Mouse (Mus musculus): ENCODE results near the gene Lss.
A peak's percentile ranks its signal among the peaks of the same experiment; 100 is the strongest.

The Lss gene

DNA sequence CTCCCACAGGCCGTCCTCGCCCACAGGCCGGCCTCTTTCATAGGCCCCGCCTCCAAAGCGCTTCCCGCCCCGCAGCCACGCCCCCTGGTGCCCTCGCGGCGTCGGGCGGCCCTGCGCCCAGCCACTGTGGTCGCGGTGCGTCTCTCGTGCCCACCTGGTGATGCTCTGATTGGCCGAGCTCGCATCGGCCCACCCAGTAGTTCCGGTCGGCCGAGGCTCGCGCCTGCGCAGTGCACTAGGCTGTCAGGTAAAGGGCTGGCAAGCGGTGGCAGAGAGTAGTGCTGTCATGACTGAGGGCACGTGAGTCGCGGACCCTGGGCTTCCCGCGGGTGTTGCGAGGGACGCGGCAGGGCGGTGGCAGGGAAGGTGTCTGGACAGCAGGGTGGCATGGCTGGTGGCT, at the start of gene Lss:
TSS of gene Lss (plus strand) at position 214 of the 400 bp plus-strand sequence.
- peak; percentile 98 for DNase-seq

DNA sequence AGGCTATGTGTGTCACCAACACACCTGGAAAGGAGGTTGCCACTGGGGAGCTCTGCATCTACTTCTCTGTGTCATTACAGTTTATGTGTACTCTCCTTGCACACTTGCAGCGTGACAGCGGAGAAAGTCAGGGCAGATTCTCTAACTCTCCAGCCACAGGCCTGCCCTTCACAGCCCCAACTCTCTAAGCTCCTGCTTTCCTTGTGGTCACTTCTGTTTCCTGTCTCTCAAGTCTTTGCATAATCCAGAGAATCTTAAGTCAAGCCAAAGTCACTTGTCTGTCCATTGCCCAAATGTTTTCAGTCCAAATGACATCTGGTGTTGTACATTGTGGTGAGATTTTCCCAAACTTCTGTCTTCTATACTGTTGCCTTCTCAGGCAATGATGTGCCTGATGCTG, 45.1 kb upstream of the Lss start:
- DNase-seq, result no peak

DNA sequence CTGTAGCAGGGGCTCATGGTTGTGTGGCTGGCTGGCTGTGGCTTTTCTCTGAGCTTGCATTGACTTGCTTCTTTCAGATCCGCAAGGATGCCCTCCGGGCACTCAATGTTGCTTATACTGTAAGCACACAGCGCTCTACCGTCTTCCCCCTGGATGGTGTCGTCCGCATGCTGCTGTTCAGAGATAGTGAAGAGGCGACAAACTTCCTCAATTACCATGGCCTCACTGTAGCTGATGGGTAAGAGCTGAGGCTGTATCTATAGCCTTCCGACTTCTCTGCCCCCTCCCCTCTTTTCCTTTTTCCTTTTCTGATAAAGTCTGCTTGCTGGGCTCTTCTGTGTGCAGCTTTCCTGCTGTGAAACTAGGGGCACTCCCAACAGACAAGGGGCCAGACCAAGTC, 43.1 kb upstream of the Lss start:
- no peak for DNase-seq

GRCm38 (mm10) chr10:76489205-76489604, 42.2 kb upstream of the Lss start:
- DNase-seq, result no peak

DNA sequence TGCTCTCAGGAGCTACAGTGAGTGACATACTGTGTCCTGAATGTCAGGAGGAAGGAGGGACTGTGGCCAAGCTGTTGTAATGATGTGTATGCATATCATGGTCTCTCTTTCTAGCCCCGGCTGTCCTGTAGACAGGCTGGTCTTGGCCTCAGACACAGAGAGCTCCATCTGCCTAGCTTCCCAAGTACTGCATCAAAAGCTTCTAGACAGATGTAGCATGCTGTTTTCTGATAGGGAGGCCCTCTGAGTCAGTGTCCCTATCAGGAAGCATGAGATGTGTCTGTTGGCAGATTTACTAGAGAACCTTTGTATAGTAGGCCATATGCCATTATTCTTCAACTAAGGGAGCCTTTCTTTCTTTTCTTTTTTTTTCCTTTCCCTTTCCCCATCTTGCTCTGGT, 37.9 kb upstream of the Lss start:
- DNase-seq, result no peak

DNA sequence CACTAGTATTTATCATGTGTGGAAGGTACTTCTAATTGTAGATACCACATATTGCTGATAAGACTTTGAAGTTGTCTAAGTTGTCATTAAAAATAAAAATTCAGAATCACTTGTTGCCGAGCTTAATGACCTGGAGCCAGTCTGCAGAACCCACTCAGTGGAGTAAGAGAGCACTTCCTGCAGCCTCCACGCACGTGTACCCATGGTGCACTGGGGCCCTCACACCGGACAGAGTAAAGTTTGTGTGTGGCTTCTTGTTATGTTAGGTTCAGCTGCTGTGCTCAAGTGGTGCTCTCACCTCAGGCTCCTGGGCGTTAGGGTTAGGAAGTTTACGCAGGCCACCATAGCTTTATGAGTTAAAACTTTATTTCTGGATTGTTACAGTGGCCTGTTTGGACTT, 35.9 kb upstream of the Lss start:
- DNase-seq, result no peak

- no peak for DNase-seq
These were observed 35.0 kb upstream of the Lss start for GRCm38 (mm10) chr10:76496366-76496765.

- DNase-seq, result no peak
These were observed 33.9 kb upstream of the Lss start for GRCm38 (mm10) chr10:76497522-76497921.

DNA sequence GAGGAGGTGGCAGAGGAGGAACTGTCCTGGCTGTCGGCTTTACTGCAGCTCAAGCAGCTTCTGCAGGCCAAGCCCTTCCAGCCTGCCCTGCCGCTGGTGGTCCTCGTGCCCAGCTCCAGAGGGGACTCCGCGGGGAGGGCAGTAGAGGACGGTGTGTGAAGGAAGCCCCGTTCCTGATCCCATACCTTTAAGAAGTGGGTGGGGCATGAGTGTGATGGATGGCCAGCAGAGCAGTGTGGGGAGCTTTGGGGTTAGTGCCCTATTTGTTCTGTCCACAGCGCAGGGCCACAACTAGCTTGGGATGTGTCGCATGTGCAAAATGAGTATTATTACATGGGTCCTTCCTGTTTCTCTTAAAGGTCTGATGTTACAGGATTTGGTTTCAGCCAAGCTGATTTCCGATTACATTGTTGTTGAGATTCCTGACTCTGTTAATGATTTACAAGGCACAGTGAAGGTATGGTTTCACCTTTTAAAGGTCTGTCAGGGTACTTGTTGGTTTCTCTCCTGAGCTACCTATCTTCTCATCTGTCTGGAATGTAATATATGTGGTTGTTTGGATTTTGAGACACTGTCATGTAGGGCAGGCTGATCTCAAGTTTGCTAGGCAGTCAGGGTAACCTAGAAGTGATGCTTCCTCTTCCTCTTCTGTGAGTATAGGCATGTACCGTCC, 27.0 kb upstream of the Lss start:
- DNase-seq, result no peak

DNA sequence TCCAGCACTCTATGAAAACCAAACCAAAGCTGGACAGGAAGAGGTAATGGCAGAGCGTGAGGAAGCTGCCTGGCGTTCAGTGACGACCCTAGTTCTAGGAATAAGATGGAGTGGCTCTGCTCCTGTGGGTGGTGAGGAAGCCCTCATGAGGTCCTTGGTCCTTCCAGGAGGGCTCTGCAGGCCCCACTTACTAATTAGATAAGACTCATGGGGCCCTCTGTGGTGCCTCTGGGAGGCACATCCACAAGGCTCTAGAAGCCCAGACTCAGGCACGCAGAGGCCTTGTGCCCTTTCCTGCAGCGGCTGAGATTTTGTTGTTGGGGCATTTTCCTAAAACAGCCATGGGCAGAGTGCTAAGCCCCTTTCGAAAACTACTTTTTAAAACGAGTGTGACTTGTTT, 25.5 kb upstream of the Lss start:
- no peak for DNase-seq

GRCm38 (mm10) chr10:76512965-76513583, 18.3 kb upstream of the Lss start:
- peak; percentile 86 for DNase-seq

DNA sequence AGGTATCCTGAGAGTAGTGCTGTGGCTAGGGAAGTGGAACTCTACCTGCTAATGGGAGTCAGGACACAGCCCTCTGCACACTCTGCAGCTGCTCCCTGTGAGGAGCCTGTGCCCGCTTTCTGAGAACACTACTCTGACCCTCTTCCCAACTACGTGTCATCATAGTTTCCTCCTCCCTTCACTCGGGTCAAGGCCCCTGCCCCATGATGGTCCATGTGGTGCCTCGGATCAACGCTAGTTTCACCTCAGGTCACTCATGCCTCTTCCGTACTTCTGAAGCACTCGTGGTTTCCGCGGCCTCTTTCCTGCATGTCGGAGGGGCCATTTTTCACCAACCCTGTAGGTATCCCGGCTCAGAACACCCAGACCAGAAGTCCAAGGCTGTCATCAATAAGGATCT, 466 bp upstream of the Lss start:
- no peak for DNase-seq

- no peak for DNase-seq
These were observed 440 bp downstream of the Lss start for GRCm38 (mm10) chr10:76531828-76532227.

- no peak for DNase-seq
These were observed 4.1 kb downstream of the Lss start for GRCm38 (mm10) chr10:76535526-76535925.

GRCm38 (mm10) chr10:76537619-76538018, 6.2 kb downstream of the Lss start:
- DNase-seq, result no peak

- no peak for DNase-seq
These were observed 10.1 kb downstream of the Lss start for GRCm38 (mm10) chr10:76541336-76542085.

DNA sequence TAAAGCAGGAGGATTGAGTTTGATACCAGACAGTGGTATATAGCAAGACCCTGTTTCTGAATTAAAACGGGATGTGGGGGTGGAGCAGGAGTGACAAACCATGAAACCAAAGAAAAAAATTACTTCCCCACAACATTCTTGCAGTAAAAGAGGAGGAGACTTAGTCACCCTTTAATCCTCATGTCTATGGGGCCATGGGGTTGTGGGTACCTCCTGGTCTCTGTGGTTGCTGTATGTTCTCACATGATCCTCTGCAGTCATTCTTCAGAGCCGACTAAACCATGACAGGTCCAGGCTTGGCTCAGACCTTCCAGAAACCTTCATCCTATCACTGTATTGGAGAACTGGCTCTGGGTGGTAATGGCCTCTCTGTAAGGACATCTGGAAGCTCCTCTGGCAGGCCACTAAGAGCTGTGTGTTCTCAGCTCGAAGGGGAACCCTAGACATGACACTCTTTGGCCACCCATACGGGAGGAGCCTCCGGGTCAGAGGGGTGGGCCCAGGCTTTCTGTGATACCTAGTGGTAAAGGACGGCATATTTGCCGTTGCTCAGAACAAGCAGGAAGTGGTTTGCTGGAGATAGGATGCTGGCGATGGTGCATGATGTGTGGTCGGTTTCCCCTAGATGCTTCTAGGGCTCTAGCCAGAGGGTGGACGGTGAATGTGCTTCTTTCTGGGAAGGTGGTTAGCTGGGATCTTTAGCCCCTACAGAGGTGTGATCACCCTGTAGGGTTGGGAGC, 11.4 kb downstream of the Lss start:
- DNase-seq, result no peak

DNA sequence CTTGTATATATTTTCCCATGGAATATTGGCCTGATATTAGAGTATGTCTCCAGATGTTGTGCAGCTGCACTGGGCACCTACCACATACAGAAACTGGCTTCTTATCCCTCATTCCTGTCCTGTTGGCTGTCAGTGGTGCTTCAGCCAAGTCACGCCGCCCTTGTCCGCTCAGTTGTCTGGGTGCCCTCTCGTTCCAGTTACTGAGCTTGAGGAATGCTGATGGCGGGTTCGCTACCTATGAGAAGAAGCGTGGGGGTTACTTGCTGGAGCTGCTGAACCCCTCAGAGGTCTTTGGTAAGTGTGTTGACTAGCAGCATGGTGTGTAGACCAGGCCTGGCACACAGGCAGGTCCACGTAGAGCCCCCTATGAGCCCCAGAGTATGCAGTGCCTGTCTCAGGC, 15.2 kb downstream of the Lss start:
- DNase-seq, result no peak

DNA sequence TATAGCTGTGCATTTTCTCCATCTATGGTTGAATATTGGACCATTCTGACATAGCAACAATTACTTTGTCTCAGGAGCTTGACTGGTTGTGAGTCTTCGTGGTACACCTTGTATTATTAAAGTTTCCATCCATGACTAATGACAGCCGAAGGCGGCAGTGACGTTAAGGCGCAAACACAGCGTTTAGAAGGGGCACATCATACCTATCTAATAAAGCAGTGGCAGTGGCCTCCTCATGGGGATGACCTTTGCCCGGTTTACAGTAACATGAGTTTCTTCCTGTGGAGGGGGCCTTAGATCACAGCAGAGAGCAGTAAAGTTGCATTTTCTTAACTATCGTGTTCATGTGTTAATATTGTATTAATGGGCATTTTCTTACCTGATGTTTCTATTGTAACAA, 16.8 kb downstream of the Lss start:
- no peak for DNase-seq

DNA sequence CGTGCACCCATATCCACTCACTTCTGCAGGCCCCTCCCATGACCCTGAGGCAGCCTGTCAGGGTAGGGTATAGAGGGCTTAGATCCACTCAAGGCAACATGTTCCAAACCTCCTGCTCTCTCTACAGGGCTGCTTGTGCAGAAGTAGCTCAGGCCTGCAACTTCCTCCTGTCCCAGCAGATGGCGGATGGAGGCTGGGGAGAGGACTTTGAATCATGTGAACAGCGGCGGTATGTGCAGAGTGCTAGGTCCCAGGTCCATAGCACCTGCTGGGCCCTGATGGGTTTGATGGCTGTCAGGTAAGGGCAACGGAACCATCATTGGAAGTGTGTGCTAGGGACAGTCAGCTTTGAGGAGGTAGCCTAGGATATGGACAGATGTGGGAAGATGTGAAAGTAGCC, 19.1 kb downstream of the Lss start:
- no peak for DNase-seq

DNA sequence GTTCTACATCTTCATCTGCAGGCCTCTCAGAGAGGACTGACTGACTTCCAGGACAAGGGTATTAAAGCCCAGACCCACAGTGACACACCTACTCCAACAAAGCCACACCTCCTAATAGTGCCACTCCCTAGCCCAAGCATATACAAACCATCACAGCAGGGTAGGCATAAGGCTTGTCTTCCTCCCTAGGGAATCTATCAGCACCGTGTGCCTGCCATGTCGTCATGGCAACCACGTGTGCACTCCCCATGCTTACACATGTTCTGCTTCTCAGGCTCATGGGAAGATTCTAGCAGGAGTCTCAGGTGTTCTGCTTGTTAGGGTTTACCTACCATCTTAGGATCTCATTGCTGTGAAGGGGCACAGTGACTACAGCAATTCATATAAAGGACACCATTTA, 20.2 kb downstream of the Lss start:
- no peak for DNase-seq

DNA sequence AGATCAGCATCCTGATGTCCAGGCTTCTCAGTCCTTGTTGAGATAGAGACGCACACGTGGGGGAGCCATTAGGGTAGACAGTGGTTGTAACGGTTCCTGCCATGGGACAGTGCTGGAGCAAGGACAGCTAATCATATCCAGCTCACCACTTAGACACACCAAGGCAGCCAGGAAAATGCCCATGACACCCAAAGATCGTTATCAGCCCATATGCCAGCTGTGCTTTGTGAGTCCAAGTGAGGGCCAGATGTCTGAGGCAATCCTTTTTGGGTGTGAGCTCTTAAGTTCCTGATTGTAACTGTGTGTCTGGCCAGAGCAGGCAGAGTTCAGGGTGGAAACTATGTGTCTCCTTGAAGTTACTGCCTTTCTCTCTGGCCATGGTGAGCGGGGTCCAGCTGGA, 22.7 kb downstream of the Lss start:
- DNase-seq, result no peak

DNA sequence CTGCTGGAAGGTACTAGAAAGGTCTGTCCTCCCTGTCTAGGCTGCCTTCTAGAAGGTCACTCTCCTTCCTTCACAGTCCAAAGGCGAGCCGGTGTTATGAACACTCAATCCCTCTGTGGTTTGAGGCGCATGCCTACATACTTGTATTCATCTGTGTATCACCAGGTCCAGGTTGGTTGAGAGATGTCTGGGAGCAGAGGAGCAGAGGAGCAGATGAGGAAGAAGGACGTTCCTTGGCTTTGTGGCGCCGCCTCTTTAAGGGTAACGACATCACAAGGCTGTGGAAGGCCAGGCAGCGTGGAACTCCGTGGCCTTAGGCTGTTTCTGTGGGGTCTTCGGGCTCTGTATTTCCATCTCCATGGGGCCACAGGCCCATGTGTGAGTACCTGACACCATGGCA, 30.6 kb downstream of the Lss start, which contains the start of gene Spatc1l:
TSS of gene Spatc1l (plus strand) at position 301 of the 400 bp plus-strand sequence.
- DNase-seq, result no peak
